Mouse (Mus musculus) intestine, postnatal 0 days (tissue): Measurements from ENCODE around the gene Clca1. TPM values are rescaled to one million over a fixed set of nuclear protein-coding genes. Genes with fewer than 3 reads are reported as not detected.
"Not testable (repeated sequence)": the region's sequence is repeated elsewhere in the genome, so short reads cannot be mapped to it uniquely, and the experiment has no call there.

ENCODE experiments used
- ATAC-seq: fragments of 200-750 bp; cut with Nextera tagmentation; 2 replicates; pipeline ENCODE4 v1.8.0; 2017; ENCODE audit warnings: mild to moderate bottlenecking, moderate TSS enrichment, moderate library complexity
- H3K27ac ChIP-seq: fragments of 300-500 bp; sonication (generic); 2 replicates; pipeline ENCODE4 v1.5.1; 2014; ENCODE audit warnings: mild to moderate bottlenecking, low read depth, low read length, moderate library complexity
- H3K27me3 ChIP-seq: fragments of 300-500 bp; sonication (generic); replicated peaks from 2 replicates; pipeline ENCODE4 v1.6.1; 2014; ENCODE audit warnings: low read length, mixed read lengths; ENCODE audit not compliant: control insufficient read depth, insufficient read depth
- H3K36me3 ChIP-seq: fragments of 300-500 bp; sonication (generic); 2 replicates; pipeline ENCODE4 v1.6.1; 2014; ENCODE audit warnings: mild to moderate bottlenecking, moderate library complexity; ENCODE audit not compliant: control insufficient read depth, insufficient read depth
- H3K4me1 ChIP-seq: fragments of 300-500 bp; sonication (generic); replicated peaks from 2 replicates; pipeline ENCODE4 v1.6.1; 2014; ENCODE audit warnings: antibody characterized with exemption, low read length, mixed read lengths; ENCODE audit not compliant: control insufficient read depth, insufficient read depth
- H3K4me2 ChIP-seq: fragments of 300-500 bp; sonication (generic); replicated peaks from 2 replicates; pipeline ENCODE4 v1.6.1; 2014; ENCODE audit warnings: low read depth, mild to moderate bottlenecking, moderate library complexity
- H3K4me3 ChIP-seq: fragments of 300-500 bp; sonication (generic); 2 replicates; pipeline ENCODE4 v1.5.1; 2014; ENCODE audit warnings: low read depth, low read length
- H3K9ac ChIP-seq: fragments of 300-500 bp; sonication (generic); 2 replicates; pipeline ENCODE4 v1.6.1; 2014; ENCODE audit warnings: mild to moderate bottlenecking, low read depth, low read length
- H3K9me3 ChIP-seq: fragments of 300-500 bp; sonication (generic); 2 replicates; pipeline ENCODE4 v1.6.1; 2016; ENCODE audit warnings: mixed run types; ENCODE audit not compliant: control insufficient read depth
- CTCF ChIP-seq: sonication (generic); IDR thresholded peaks from 2 replicates; pipeline ENCODE4 v1.5.1; 2016; ENCODE audit warnings: low read depth, mild to moderate bottlenecking, control low read depth, antibody characterized with exemption, moderate library complexity
- WGBS: fragments of 180-500 bp; shearing (Covaris S2); extraction: QIAGEN DNeasy Blood & Tissue Kit; methylation state at CpG from one replicate; pipeline ENCODE4 v1.1.7; 2014; 5-methylcytosine and 5-hydroxymethylcytosine counted together
- polyA plus RNA-seq: library from polyadenylated mRNA; unstranded; fragments of >200 nt; fragmentation: Nextera tagmentation; extraction: Ambion mirVana; gene quantifications from 2 replicates; pipeline ENCODE4 v1.2.1, GENCODE M21; 2015

Clca1 gene
- polyA plus RNA-seq = 129 and 164 TPM in 2 replicates

- TF ChIP-seq CTCF = no peak
- no peaks in the 10 kb centered on the region for H3K27me3 ChIP-seq
- no peak within 1 kb of the TSS for H3K9ac ChIP-seq
- H3K4me3 ChIP-seq = no peak within 1 kb of the TSS
- no peaks in the 10 kb centered on the region for H3K4me1 ChIP-seq
- ATAC-seq = no peak
- H3K4me2 ChIP-seq = no peak within 1 kb of the TSS
- H3K9me3 ChIP-seq = no peaks in the 10 kb centered on the region
- H3K27ac ChIP-seq = no peak within 1 kb of the TSS
- H3K36me3 ChIP-seq = no peaks in the 10 kb centered on the region
Measured at GRCm38 (mm10) chr3:145032676-145033075, at the start of gene Clca1. Gene Clca1 (minus strand): TSS chr3:145032776.

DNA sequence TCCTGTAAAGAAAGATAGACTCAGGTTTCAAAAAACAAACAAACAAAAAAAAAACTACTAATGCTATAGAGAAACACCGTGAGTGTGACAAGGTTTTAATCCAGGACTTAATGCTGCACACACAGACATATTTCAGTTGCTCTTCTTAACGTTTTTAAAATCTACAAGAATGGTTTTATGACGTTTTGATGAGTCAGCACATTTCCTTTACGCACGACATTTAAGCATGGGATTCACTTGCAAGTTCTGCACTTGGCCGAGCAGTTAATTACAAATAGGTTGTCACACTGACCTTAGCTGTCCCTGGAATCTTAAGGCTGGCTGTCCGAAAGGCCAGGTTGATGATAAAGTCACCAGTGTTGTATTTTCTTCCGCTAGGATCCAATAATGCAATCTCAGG, 48.3 kb upstream of the Clca1 start:
- no peak overlapping the region for H3K27ac ChIP-seq
- H3K36me3 ChIP-seq = no peaks in the 10 kb centered on the region
- no peak for ATAC-seq
- no peaks in the 10 kb centered on the region for H3K27me3 ChIP-seq
- WGBS = 77% methylated on average over 8 of the region's 8 CpGs
- no peak overlapping the region for H3K4me3 ChIP-seq
- no peak overlapping the region for H3K9ac ChIP-seq
- TF ChIP-seq CTCF = no peak
- no peak overlapping the region for H3K4me2 ChIP-seq
- no peaks in the 10 kb centered on the region for H3K9me3 ChIP-seq
- H3K4me1 ChIP-seq = 0 out of 2 replicates have a peak, but pooled peaks cover 2% of the 10 kb centered on the region

- Histone ChIP-seq H3K27me3 (no peaks in the 10 kb centered on the region), H3K9me3 (no peaks in the 10 kb centered on the region), H3K4me2 (no peak overlapping the region), H3K27ac (no peak overlapping the region), H3K4me1 (no peaks in the 10 kb centered on the region), H3K36me3 (no peaks in the 10 kb centered on the region), H3K9ac (no peak overlapping the region), H3K4me3 (no peak overlapping the region)
- ATAC-seq = no peak
- TF ChIP-seq CTCF = no peak
- WGBS = 59% methylated on average over 6 of the region's 6 CpGs
Measured at GRCm38 (mm10) chr3:145078405-145078804, 45.8 kb upstream of the Clca1 start.

DNA sequence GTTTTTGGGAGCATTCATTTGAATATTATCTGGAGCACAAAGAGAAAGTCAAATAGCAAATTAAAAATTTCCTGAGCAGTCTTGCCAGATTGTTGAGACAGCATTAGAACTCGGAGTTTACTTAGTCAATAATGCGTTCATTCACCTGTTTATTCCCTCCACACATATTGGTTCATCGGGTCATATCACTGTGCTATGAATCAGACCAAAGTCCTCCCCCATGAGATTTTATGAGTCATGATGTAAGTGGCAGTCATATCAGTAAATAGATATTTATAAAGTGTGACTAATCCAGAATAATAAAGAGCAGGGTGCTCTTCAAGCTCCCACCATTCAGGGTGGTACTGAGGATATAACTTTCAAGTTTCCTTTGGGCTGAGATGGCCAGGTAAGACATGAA, 39.8 kb upstream of the Clca1 start:
- Histone ChIP-seq H3K4me2 (0 out of 2 replicates have a peak overlapping the region, but pooled peaks have one; percentile 21), H3K36me3 (no peaks in the 10 kb centered on the region), H3K27me3 (no peaks in the 10 kb centered on the region), H3K27ac (peak overlapping the region; percentile 16; the same call in 1 of the 2 replicates), H3K4me3 (no peak overlapping the region), H3K4me1 (no peaks in the 10 kb centered on the region), H3K9me3 (no peaks in the 10 kb centered on the region), H3K9ac (no peak overlapping the region)
- ATAC-seq = peak; percentile 86
- TF ChIP-seq CTCF = no peak
- 52% methylated on average over 3 of the region's 3 CpGs for WGBS

DNA sequence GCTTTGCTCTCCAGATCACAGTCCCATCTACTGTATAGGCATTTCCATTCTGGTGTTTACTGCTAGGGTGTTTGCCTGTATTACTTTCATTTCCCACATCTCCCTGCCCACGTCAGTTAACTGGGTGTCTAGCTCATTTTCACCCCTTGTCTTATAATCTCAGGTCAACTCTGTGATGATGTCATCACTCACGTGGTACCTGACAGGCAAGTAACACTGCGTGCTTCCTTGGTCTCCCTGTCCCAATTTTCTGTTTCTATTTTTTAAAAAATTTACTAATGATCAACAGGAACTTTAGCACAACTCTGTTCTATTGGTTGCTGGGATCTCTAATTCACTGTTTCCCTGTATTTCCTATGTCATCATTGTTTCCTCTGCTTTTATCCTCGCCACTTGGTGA, 36.4 kb upstream of the Clca1 start:
- Histone ChIP-seq H3K9ac (no peak overlapping the region), H3K27ac (no peak overlapping the region), H3K4me2 (no peak overlapping the region), H3K4me3 (no peak overlapping the region), H3K9me3 (no peaks in the 10 kb centered on the region), H3K4me1 (no peaks in the 10 kb centered on the region), H3K36me3 (no peaks in the 10 kb centered on the region), H3K27me3 (no peaks in the 10 kb centered on the region)
- TF ChIP-seq CTCF = no peak
- ATAC-seq = no peak
- 84% methylated on average over 4 of the region's 4 CpGs for WGBS

DNA sequence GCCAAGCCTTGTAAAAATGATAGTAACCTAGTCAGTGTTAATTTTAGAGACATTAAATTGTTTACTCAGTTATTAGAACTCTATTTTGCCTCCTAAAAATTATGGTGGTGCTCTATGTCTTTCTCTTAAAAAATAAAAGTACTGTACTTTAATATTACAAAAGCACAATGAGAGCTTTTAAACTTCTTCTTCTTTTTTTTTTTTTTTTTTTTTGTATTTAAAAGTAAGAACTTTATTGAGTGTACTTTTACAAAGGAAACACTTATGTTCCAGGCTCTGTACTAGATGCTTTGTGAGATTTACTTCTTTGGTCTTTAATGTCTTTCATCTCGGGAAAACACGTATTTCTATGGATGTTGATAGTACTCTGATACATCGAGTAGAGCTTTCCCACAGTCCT, 22.6 kb upstream of the Clca1 start:
- not testable (repeated sequence) for H3K36me3 ChIP-seq, H3K9me3 ChIP-seq, H3K4me2 ChIP-seq, H3K27ac ChIP-seq, ATAC-seq, H3K4me1 ChIP-seq, H3K4me3 ChIP-seq, H3K9ac ChIP-seq, H3K27me3 ChIP-seq
- 93% methylated on average over 3 of the region's 3 CpGs for WGBS

DNA sequence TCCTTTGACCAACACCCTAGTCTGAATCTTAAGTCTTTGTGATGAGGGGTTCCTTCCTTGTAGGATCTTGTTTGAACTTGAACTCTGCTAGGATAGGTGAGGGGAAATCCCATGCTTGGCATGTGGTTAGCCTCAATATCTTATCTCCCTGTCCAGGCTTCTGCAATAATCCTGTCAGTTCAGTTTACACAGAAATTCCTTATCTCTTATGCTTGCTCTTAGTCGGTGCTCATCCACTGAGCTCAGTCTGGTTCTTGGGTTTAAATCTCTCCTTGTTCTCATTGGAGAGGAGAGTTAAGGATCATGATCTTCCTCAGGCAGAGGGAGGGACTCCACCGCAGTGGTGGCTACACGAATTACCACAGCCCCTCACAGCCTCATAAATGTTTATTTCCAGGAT, 17.2 kb upstream of the Clca1 start:
- H3K27ac ChIP-seq = no peak overlapping the region
- no peak overlapping the region for H3K4me2 ChIP-seq
- H3K9ac ChIP-seq = no peak overlapping the region
- no peak overlapping the region for H3K4me3 ChIP-seq
- no peaks in the 10 kb centered on the region for H3K36me3 ChIP-seq
- no peaks in the 10 kb centered on the region for H3K9me3 ChIP-seq
- ATAC-seq = no peak; the same call in 1 of the 2 replicates
- 20% methylated on average over 3 of the region's 3 CpGs for WGBS
- no peaks in the 10 kb centered on the region for H3K27me3 ChIP-seq
- TF ChIP-seq CTCF = no peak
- no peaks in the 10 kb centered on the region for H3K4me1 ChIP-seq
